Mouse (Mus musculus): ENCODE results near the gene AC129217.1. TPM values are rescaled to one million over a fixed set of nuclear protein-coding genes. Genes with fewer than 3 reads are reported as not detected.
"Not testable (repeated sequence)": the region's sequence is repeated elsewhere in the genome, so short reads cannot be mapped to it uniquely, and the experiment has no call there.

AC129217.1 gene
- total and polyA plus RNA-seq, 2 experiments from 2014 or later, result not detected

GRCm38 (mm10) chr19:8850402-8850901 lies 20.9 kb downstream of the AC129217.1 start, which contains the start of gene Lrrn4cl:
Gene Lrrn4cl (plus strand): TSS chr19:8850768.
- H3K27me3 ChIP-seq (ENCODE audit: insufficient read depth, low read length), result no peaks in the 10 kb centered on the region
- 38% methylated on average over 7 of the region's 7 CpGs for WGBS
- peaks cover 37% of the 10 kb centered on the region for H3K36me3 ChIP-seq (ENCODE audit: insufficient read depth)
- no peak for DNase-seq
- ATAC-seq, result peak; percentile 45
- H3K9me3 ChIP-seq (ENCODE audit: low read length), result no peaks in the 10 kb centered on the region
- H3K4me1 ChIP-seq (ENCODE audit: insufficient read depth), result no peaks in the 10 kb centered on the region
- no peak for TF ChIP-seq CTCF (IDR thresholded peaks at IDR 0.05; ENCODE audit: low read depth)
- H3K4me2 ChIP-seq (ENCODE audit: low read depth), result no peak within 1 kb of the TSS
- no peak within 1 kb of the TSS for H3K9ac ChIP-seq
- no peak within 1 kb of the TSS for H3K4me3 ChIP-seq (ENCODE audit: low read depth, low read length)
- H3K27ac ChIP-seq (ENCODE audit: low read depth, low read length), result no peak within 1 kb of the TSS

- ATAC-seq (no peak), DNase-seq (no peak)
- no peaks in the 10 kb centered on the region for H3K4me1 ChIP-seq (ENCODE audit: insufficient read depth)
- H3K4me3 ChIP-seq (ENCODE audit: low read depth, low read length), result no peak overlapping the region
- WGBS, result 54% methylated on average over 7 of the region's 7 CpGs
- H3K4me2 ChIP-seq (ENCODE audit: low read depth), result no peak overlapping the region
- no peaks in the 10 kb centered on the region for H3K27me3 ChIP-seq (ENCODE audit: insufficient read depth, low read length)
- H3K36me3 ChIP-seq (ENCODE audit: insufficient read depth), result peaks cover 25% of the 10 kb centered on the region
- no peak overlapping the region for H3K27ac ChIP-seq (ENCODE audit: low read depth, low read length)
- no peak for TF ChIP-seq CTCF (IDR thresholded peaks at IDR 0.05; ENCODE audit: low read depth)
- no peak overlapping the region for H3K9ac ChIP-seq
- H3K9me3 ChIP-seq (ENCODE audit: low read length), result no peaks in the 10 kb centered on the region
Measured at GRCm38 (mm10) chr19:8851639-8852038, 22.1 kb downstream of the AC129217.1 start.

GRCm38 (mm10) chr19:8852236-8852928 lies 22.8 kb downstream of the AC129217.1 start:
- ATAC-seq (no peak), DNase-seq (no peak)
- no peaks in the 10 kb centered on the region for H3K9me3 ChIP-seq (ENCODE audit: low read length)
- H3K27ac ChIP-seq (ENCODE audit: low read depth, low read length), result no peak overlapping the region
- no peaks in the 10 kb centered on the region for H3K27me3 ChIP-seq (ENCODE audit: insufficient read depth, low read length)
- 64% methylated on average over 10 of the region's 10 CpGs for WGBS
- no peak overlapping the region for H3K4me2 ChIP-seq (ENCODE audit: low read depth)
- no peak overlapping the region for H3K4me3 ChIP-seq (ENCODE audit: low read depth, low read length)
- H3K9ac ChIP-seq, result no peak overlapping the region
- TF ChIP-seq CTCF (IDR thresholded peaks at IDR 0.05; ENCODE audit: low read depth), result no peak
- H3K36me3 ChIP-seq (ENCODE audit: insufficient read depth), result peaks cover 18% of the 10 kb centered on the region
- H3K4me1 ChIP-seq (ENCODE audit: insufficient read depth), result no peaks in the 10 kb centered on the region

- Histone ChIP-seq H3K9ac (no peak overlapping the region), H3K9me3 (ENCODE audit: low read length) (no peaks in the 10 kb centered on the region), H3K27ac (ENCODE audit: low read depth, low read length) (no peak overlapping the region), H3K27me3 (ENCODE audit: insufficient read depth, low read length) (no peaks in the 10 kb centered on the region), H3K36me3 (ENCODE audit: insufficient read depth) (peaks cover 12% of the 10 kb centered on the region), H3K4me2 (ENCODE audit: low read depth) (no peak overlapping the region), H3K4me1 (ENCODE audit: insufficient read depth) (no peaks in the 10 kb centered on the region), H3K4me3 (ENCODE audit: low read depth, low read length) (no peak overlapping the region)
- TF ChIP-seq CTCF (IDR thresholded peaks at IDR 0.05; ENCODE audit: low read depth), result no peak
- 75% methylated on average over 3 of the region's 3 CpGs for WGBS
- ATAC-seq (no peak), DNase-seq (no peak)
Measured at GRCm38 (mm10) chr19:8853117-8853516, 23.5 kb downstream of the AC129217.1 start.

- Histone ChIP-seq H3K9ac (no peak overlapping the region), H3K4me3 (ENCODE audit: low read depth, low read length) (no peak overlapping the region), H3K27ac (ENCODE audit: low read depth, low read length) (no peak overlapping the region), H3K36me3 (ENCODE audit: insufficient read depth) (no peaks in the 10 kb centered on the region), H3K9me3 (ENCODE audit: low read length) (no peaks in the 10 kb centered on the region), H3K27me3 (ENCODE audit: insufficient read depth, low read length) (no peaks in the 10 kb centered on the region), H3K4me2 (ENCODE audit: low read depth) (no peak overlapping the region), H3K4me1 (ENCODE audit: insufficient read depth) (no peaks in the 10 kb centered on the region)
- no peak for ATAC-seq
- TF ChIP-seq CTCF (IDR thresholded peaks at IDR 0.05; ENCODE audit: low read depth), result peak; percentile 68
- peak; percentile 56 for DNase-seq
- 43% methylated on average over 4 of the region's 4 CpGs for WGBS
Measured at GRCm38 (mm10) chr19:8857689-8858088, 28.1 kb downstream of the AC129217.1 start.

GRCm38 (mm10) chr19:8859018-8859417 lies 29.4 kb downstream of the AC129217.1 start:
- H3K9ac ChIP-seq, result no peak overlapping the region
- no peaks in the 10 kb centered on the region for H3K4me1 ChIP-seq (ENCODE audit: insufficient read depth)
- H3K4me2 ChIP-seq (ENCODE audit: low read depth), result no peak overlapping the region
- no peaks in the 10 kb centered on the region for H3K36me3 ChIP-seq (ENCODE audit: insufficient read depth)
- H3K27ac ChIP-seq (ENCODE audit: low read depth, low read length), result no peak overlapping the region
- 24% methylated on average over 1 of the region's 1 CpGs for WGBS
- DNase-seq (no peak), ATAC-seq (no peak)
- TF ChIP-seq CTCF (IDR thresholded peaks at IDR 0.05; ENCODE audit: low read depth), result peak; percentile 56
- no peaks in the 10 kb centered on the region for H3K9me3 ChIP-seq (ENCODE audit: low read length)
- H3K4me3 ChIP-seq (ENCODE audit: low read depth, low read length), result no peak overlapping the region
- H3K27me3 ChIP-seq (ENCODE audit: insufficient read depth, low read length), result no peaks in the 10 kb centered on the region

- H3K4me2 ChIP-seq (ENCODE audit: low read depth), result no peak overlapping the region
- H3K9me3 ChIP-seq (ENCODE audit: low read length), result no peaks in the 10 kb centered on the region
- WGBS, result 86% methylated on average over 6 of the region's 6 CpGs
- H3K27ac ChIP-seq (ENCODE audit: low read depth, low read length), result no peak overlapping the region
- H3K9ac ChIP-seq, result no peak overlapping the region
- H3K36me3 ChIP-seq (ENCODE audit: insufficient read depth), result no peaks in the 10 kb centered on the region
- DNase-seq (no peak), ATAC-seq (no peak)
- H3K27me3 ChIP-seq (ENCODE audit: insufficient read depth, low read length), result no peaks in the 10 kb centered on the region
- TF ChIP-seq CTCF (IDR thresholded peaks at IDR 0.05; ENCODE audit: low read depth), result no peak
- no peaks in the 10 kb centered on the region for H3K4me1 ChIP-seq (ENCODE audit: insufficient read depth)
- H3K4me3 ChIP-seq (ENCODE audit: low read depth, low read length), result no peak overlapping the region
Measured at GRCm38 (mm10) chr19:8864265-8864664, 34.7 kb downstream of the AC129217.1 start.

- not testable (repeated sequence) for DNase-seq; H3K27me3 ChIP-seq (ENCODE audit: insufficient read depth, low read length); H3K9me3 ChIP-seq (ENCODE audit: low read length); H3K27ac ChIP-seq (ENCODE audit: low read depth, low read length); ATAC-seq; H3K9ac ChIP-seq; H3K4me1 ChIP-seq (ENCODE audit: insufficient read depth); H3K4me3 ChIP-seq (ENCODE audit: low read depth, low read length)
- Histone ChIP-seq H3K4me2 (ENCODE audit: low read depth) (peak overlapping the region; percentile 92; the same call in 1 of the 2 replicates), H3K36me3 (ENCODE audit: insufficient read depth) (peaks cover 21% of the 10 kb centered on the region)
- WGBS, result 69% methylated on average over 3 of the region's 3 CpGs
Measured at GRCm38 (mm10) chr19:8870381-8870780, 40.8 kb downstream of the AC129217.1 start.

All from forebrain, postnatal 0 days (tissue).